Mouse (Mus musculus) thymus, adult 2 months (tissue): ENCODE measurements around the gene Zfp384. TPM values are rescaled to one million over a fixed set of nuclear protein-coding genes. Genes with fewer than 3 reads are reported as not detected.

ENCODE experiments used
- DNase-seq: peaks from one replicate; pipeline ENCODE4 v3.0.0; 2021
- H3K27ac ChIP-seq: fragments of 200-500 bp; 2 replicates; pipeline ENCODE4 v1.5.1; 2012; ENCODE audit warnings: low read length, control low read depth; ENCODE audit not compliant: control insufficient read depth, insufficient read depth
- H3K27me3 ChIP-seq: fragments of 200-500 bp; 2 replicates; pipeline ENCODE4 v1.6.1; 2012; ENCODE audit warnings: mild to moderate bottlenecking, low read length, moderate library complexity, mixed read lengths; ENCODE audit not compliant: control insufficient read depth, insufficient read depth
- H3K36me3 ChIP-seq: fragments of 200-500 bp; 2 replicates; pipeline ENCODE4 v1.6.1; 2012; ENCODE audit warnings: mild to moderate bottlenecking, low read length, moderate library complexity; ENCODE audit not compliant: control insufficient read depth, insufficient read depth
- H3K4me1 ChIP-seq: fragments of 200-500 bp; replicated peaks from 2 replicates; pipeline ENCODE4 v1.6.1; 2012; ENCODE audit warnings: low read length; ENCODE audit not compliant: control insufficient read depth, insufficient read depth
- H3K4me3 ChIP-seq: fragments of 200-500 bp; 2 replicates; pipeline ENCODE4 v1.5.1; 2012; ENCODE audit warnings: mild to moderate bottlenecking, low read length, control low read depth, moderate library complexity; ENCODE audit not compliant: control insufficient read depth, insufficient read depth
- CTCF ChIP-seq: fragments of 200-500 bp; IDR thresholded peaks from 2 replicates; pipeline ENCODE4 v1.5.1; 2012; ENCODE audit warnings: mild to moderate bottlenecking, control low read depth, low read length, moderate library complexity, borderline replicate concordance; ENCODE audit not compliant: control insufficient read depth, poor library complexity, insufficient read depth; ENCODE audit errors: extremely low read depth
- POLR2A ChIP-seq: fragments of 200-500 bp; IDR thresholded peaks from 2 replicates; pipeline ENCODE4 v1.6.1; 2012; ENCODE audit warnings: mild to moderate bottlenecking, low read length, control low read depth, moderate library complexity; ENCODE audit not compliant: control insufficient read depth, poor library complexity, insufficient read depth; ENCODE audit errors: extremely low read depth
- WGBS: fragments of 180-500 bp; shearing (Covaris S2); methylation state at CpG from one replicate; pipeline ENCODE4 v1.1.7; 2018; 5-methylcytosine and 5-hydroxymethylcytosine counted together
- polyA plus RNA-seq: library from polyadenylated mRNA; depleted of rRNA; stranded (reverse); fragments of >200 nt; gene quantifications from 2 replicates; pipeline ENCODE4 v1.2.3, GENCODE M21; 2012

The Zfp384 gene
- polyA plus RNA-seq, 1 experiment: 117 TPM

DNA sequence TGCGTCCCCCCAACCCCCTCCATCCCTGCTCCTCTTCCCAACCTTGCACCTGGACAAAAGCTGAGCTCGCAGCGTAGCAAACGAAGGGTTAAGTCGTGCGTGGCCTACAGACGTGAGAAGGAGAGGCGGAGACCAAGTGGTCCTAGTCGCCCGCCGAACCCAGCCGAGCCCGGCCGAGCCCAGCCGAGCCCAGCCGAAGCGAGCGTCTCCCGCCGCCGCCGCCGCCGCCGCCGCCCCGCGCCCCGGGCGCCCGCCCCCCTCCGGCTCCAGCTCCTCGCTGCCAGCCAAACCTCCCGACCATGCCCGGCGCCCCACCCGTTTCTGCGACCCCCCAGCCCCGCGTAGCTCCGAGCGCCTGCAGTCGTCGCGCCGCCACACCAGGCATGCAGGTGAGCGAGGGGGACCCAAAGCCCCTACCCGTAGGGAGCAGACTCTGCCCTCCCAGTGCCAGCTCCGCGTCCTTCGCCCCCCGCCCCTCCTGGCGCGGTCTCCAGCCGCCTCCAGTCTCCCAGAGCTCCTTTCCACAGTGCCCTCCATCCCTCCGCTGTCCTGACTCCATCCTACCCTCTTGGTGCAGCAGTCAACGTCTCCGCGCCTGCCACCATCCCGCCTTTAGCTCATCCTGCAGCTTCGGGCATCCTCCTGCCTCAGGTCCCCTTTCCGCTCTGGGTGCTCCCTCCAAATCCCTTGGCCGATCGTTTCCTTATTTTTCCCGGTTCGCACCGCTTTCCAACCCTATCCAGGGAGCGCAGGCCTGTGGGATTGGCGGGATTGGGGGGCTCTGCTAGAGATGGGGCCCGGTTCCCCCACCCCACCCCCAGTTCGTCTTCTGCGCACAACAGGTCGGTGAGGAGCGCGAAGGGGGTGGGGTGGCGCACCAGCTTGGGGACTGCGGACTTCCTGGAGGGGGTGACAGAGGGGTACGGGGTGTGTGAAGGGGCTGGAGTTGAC, 12.1 kb upstream of the Zfp384 start, which contains the start of gene Pianp:
Gene Pianp (plus strand): TSS at position 144 of the 951 bp plus-strand sequence.
- peaks cover 23% of the 10 kb centered on the region for H3K4me1 ChIP-seq
- H3K27me3 ChIP-seq: peaks cover 15% of the 10 kb centered on the region; the same call in 1 of the 2 replicates
- DNase-seq: peak; percentile 84
- peak within 1 kb of the TSS; percentile 44 for H3K4me3 ChIP-seq
- no peaks in the 10 kb centered on the region for H3K36me3 ChIP-seq
- H3K27ac ChIP-seq: no peak within 1 kb of the TSS
- TF ChIP-seq POLR2A (no peak), CTCF (no peak)
- WGBS: 2% methylated on average over 71 of the region's 78 CpGs

DNA sequence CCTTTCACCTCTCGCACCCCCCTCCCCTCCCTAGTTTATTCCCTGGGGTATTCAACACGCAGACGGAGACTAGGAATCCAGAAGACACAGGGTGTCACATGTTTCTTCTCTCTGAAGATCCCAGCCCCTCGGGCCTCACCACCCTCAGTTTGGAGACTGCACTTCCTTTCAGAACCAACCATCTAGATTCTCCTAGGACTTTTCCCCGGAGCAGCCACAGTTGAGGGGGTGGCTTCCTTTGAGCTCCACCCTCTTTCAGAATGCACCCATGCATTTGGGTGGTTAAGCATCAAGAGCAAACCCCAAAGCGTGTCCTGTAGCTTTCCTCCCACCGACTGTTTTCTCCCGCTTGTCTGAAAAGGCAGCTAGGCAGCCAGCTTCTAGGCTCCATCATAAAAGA, 10.9 kb upstream of the Zfp384 start:
- DNase-seq: no peak
- TF ChIP-seq POLR2A: no peak
- TF ChIP-seq CTCF: no peak
- peaks cover 15% of the 10 kb centered on the region; the same call in 1 of the 2 replicates for H3K27me3 ChIP-seq
- no peak overlapping the region for H3K27ac ChIP-seq
- no peaks in the 10 kb centered on the region for H3K36me3 ChIP-seq
- WGBS: 19% methylated on average over 8 of the region's 8 CpGs
- no peak overlapping the region for H3K4me3 ChIP-seq
- peaks cover 23% of the 10 kb centered on the region for H3K4me1 ChIP-seq

DNA sequence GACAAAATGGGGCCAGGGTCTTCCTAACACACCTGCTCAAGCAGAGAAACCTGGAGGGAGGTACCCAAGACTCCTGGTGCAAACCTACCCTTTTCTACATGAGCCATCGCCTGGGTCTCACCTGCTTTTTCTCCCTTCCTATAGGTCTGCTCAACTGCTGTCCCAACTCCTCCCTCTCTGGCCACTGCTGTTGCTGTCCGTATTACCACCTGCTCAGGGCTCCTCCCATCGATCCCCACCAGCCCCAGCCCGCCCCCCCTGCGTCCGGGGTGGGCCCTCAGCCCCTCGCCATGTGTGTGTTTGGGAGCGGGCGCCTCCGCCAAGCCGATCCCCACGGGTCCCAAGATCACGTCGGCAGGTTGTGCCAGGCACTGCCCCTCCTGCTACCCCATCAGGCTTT, 9.9 kb upstream of the Zfp384 start:
- H3K4me1 ChIP-seq: peaks cover 23% of the 10 kb centered on the region
- peaks cover 13% of the 10 kb centered on the region; the same call in 1 of the 2 replicates for H3K27me3 ChIP-seq
- WGBS: 56% methylated on average over 14 of the region's 14 CpGs
- no peak overlapping the region for H3K27ac ChIP-seq
- no peak for DNase-seq
- no peak overlapping the region for H3K4me3 ChIP-seq
- TF ChIP-seq POLR2A (no peak), CTCF (no peak)
- H3K36me3 ChIP-seq: no peaks in the 10 kb centered on the region

DNA sequence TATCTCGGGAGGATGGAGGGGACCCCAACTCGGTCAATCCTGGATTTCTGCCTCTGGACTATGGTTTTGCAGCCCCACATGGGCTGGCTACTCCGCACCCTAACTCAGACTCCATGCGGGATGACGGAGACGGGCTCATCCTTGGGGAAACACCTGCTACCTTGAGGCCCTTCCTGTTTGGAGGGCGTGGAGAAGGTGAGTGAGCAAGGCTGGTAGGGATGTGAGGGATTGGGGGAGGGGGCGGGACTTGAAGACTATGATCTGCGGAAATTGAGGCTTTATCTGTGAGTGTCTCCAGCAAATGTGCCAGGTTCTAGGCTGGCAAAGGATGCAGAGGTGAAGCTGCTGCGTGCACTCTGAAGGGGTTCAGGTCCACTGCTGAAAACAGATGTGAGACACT, 9.4 kb upstream of the Zfp384 start:
- peaks cover 13% of the 10 kb centered on the region; the same call in 1 of the 2 replicates for H3K27me3 ChIP-seq
- no peaks in the 10 kb centered on the region for H3K36me3 ChIP-seq
- 51% methylated on average over 10 of the region's 10 CpGs for WGBS
- H3K4me1 ChIP-seq: peaks cover 23% of the 10 kb centered on the region
- H3K27ac ChIP-seq: no peak overlapping the region
- DNase-seq: no peak
- H3K4me3 ChIP-seq: no peak overlapping the region
- TF ChIP-seq CTCF: no peak
- TF ChIP-seq POLR2A: no peak

DNA sequence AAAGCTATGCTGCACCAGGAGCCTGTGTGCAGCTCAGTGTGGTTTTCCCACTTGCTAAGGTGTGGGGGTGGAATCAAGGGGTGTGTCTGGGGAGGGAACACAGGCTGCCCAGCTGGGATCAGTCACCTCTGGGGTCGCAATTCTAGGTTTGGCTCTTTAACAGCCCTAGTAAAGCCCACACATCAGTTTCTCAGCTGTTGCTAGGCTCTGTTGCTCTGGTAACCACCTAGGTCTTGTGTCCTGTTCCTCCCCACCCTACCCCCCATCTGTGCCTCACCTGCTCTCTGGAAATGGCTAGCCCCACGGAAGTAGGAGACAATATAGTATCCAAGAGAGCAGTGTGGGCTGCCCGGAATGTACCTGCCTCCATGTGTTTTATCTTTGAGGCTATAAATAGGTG, 5.2 kb upstream of the Zfp384 start:
- Histone ChIP-seq H3K27ac (no peak overlapping the region), H3K36me3 (no peaks in the 10 kb centered on the region), H3K4me1 (peaks cover 5% of the 10 kb centered on the region; the same call in 1 of the 2 replicates), H3K27me3 (peaks cover 2% of the 10 kb centered on the region; the same call in 1 of the 2 replicates), H3K4me3 (no peak overlapping the region)
- TF ChIP-seq CTCF (no peak), POLR2A (no peak)
- no peak for DNase-seq
- 49% methylated on average over 3 of the region's 3 CpGs for WGBS

DNA sequence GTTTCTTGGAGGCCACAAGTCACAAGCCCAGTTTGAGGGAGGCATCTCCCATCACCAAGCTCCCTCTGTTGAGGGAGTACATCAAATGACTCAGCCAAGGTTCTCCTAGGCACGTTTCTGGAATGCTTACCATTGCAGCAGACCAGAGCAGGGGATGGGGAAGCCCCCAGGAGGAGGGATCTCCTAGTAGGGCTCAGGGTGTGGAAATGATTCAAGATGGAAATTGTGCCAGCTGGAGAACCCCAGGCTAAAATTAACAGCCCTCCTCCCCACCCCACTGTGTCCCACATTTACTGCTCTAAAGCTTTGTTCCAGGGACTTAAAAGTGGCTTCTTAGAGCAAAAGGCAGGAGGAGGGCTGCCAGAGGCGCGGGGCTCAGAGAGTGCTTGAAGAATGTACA, 3.9 kb upstream of the Zfp384 start:
- no peak for TF ChIP-seq CTCF
- TF ChIP-seq POLR2A: no peak
- 62% methylated on average over 3 of the region's 3 CpGs for WGBS
- no peak for DNase-seq
- Histone ChIP-seq H3K4me1 (peaks cover 10% of the 10 kb centered on the region), H3K27me3 (no peaks in the 10 kb centered on the region), H3K4me3 (no peak overlapping the region), H3K36me3 (no peaks in the 10 kb centered on the region), H3K27ac (no peak overlapping the region)

DNA sequence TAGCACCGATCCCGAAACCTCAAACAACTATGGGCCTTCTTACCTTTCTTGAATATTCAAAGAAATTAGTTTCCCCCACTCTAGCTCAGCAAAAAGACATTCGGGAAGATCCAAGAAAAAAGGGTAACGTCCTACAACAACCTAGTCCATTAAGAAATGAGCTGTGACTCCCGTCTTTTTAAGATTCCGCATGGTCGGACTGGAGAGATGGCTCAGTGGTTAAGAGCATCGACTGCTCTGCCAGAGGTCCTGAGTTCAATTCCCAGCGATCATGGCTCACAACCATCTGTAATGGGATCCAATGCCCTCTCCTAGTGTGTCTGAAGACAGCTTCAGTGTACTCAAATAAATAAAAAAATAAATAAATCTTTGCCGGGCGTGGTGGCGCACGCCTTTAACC, 885 bp upstream of the Zfp384 start:
- no peak overlapping the region; the same call in 1 of the 2 replicates for H3K27ac ChIP-seq
- peaks cover 11% of the 10 kb centered on the region; the same call in 1 of the 2 replicates for H3K36me3 ChIP-seq
- H3K4me3 ChIP-seq: peak overlapping the region; percentile 54
- no peaks in the 10 kb centered on the region for H3K27me3 ChIP-seq
- TF ChIP-seq CTCF: no peak
- no peak for TF ChIP-seq POLR2A
- peaks cover 12% of the 10 kb centered on the region for H3K4me1 ChIP-seq
- DNase-seq: no peak
- WGBS: 55% methylated on average over 13 of the region's 13 CpGs
